Mouse (Mus musculus): ENCODE measurements around the gene Bcar3.
A peak's percentile ranks its signal among the peaks of the same experiment; 100 is the strongest.

Bcar3 gene

DNA sequence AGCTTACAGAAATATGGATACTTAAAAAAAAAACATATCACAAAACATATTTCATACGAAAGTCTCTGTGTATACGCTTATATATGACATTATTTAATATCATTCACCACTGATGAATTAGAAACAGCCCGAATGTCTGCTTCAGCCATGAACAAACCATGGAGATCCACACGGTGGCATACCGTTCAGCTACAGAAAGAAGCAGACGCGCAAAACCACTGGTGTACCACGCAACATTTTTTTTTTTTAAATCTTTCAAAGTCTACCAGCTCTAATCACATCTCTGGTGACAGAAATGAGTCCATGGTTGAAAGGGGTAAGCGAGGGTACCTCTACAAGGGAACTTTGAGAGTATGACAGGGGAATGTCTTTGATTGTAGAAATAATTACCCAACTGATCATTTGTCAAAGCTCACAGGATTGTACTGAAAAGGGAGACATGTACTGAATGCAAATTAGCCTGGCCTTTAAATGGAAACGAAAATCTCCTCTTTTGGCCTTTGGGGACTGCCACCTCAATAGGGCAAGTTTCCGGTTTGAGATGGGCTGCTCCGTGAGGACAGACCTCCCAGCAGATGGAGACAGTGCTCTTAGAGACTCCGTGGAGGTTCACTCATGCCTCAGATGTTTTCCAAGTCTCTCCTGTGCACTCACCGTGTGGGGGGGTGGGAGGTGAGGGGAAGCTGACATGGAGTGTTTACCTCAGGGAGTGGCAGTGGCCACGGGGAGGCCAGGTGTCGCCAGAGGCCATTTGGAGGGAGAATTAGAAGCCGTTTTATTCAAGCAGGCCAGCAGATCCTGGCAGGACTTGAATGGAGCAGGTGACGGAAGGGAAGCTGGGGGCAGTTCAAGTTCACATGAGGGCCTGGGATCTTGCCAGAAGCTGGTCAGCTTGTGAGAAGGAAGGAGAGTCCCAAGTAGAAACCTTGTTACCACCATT lies 168.3 kb downstream of the Bcar3 start:
- peak; percentile 77 for DNase-seq

DNA sequence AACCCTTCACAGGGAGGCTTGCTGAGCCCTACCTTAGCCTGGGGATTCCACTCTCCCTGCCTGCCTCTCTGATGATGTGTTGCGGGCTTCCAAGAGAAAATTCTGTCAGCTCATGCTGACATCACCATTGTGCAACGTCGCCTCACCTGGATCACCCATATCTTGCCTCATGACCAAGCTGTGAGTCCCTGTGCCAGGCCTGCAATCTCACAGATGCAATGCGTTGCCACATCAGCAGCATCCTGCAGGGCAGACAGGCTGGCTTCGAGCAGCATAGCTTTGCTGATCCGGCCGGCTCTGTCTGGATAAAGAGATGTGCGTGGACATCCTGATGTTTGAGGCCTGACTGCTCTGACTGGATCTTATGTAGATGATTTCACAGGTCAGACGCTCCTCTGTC lies 169.2 kb downstream of the Bcar3 start:
- DNase-seq = no peak

DNA sequence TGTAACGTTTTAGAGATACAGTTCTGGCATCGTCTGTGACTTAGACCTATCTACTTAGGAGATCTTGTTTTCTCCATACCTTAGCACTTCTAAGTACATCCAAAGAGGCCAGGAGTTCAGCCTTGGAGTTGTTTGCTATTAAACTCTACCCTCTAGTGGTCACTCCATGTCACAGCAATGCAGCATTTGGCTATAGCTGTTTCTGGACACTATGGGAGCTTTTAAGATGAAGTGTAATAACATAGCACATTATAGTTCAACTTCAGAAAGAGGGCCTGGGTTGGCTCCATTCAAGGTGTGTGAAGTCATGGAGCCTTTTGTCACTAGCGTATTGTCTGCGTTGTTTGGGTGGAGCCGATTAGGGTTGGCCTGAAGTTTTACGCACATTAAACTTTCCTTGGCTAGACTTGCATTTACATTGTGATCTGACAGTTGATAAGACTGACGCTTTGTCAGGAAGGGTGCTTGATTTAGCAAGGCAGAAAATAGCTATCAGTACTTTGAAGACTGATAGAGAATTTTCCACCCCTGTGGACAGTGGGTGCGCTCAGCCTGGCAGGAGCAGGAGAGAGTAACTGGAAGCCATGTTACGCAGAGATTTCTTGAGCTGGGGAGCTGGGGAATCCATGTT lies 172.3 kb downstream of the Bcar3 start:
- peak; percentile 44 for DNase-seq

DNA sequence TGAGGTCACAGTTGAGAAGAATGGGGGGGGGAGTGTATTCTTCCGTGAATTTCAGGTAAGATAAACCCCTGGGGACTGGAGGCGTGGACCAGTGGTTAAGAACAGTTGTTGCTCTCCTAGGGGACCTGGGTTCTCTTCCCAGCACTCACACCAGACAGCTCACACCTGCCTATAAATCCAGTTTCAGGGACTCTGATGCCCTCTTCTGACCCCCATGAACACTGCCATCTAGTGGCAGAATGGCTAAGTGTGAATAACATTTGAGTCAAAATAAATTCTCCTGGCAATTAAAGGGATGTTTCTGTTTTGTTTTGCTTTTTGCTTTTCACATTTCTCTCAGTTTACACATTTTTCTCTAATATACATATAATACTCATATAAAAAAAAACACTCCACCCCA lies 174.0 kb downstream of the Bcar3 start:
- DNase-seq = no peak

DNA sequence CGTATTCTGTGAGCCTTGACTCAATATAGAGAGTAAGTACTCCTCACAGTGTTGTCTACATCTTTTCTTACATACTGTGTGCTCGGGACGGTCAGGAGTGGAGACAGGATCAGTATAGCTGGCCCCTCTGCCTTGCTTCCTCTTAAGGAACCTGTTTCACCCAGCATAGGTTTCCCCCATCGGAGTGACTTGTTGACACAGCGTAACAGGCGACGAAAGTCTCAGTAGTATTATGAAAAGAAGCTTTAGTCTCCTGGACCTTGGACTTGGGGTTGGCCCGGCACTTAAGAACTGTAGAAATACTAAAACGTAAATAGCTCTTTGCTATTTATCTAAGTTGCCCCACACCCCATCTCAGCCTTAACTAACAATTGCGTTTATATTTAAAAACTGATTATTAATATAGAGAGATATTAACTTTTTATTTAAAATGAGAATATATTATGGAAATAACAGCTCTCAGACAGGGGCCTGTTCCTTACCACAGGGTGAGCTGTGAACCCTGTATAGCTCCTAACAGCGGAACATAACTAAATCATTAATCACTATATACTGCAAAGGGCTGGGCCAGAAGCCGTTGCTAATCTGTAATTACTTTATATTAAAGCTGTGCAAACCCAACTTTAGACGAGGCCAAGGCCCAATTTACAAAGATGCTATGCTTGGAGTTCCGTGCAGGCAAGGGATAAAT lies 176.5 kb downstream of the Bcar3 start:
- no peak for DNase-seq

DNA sequence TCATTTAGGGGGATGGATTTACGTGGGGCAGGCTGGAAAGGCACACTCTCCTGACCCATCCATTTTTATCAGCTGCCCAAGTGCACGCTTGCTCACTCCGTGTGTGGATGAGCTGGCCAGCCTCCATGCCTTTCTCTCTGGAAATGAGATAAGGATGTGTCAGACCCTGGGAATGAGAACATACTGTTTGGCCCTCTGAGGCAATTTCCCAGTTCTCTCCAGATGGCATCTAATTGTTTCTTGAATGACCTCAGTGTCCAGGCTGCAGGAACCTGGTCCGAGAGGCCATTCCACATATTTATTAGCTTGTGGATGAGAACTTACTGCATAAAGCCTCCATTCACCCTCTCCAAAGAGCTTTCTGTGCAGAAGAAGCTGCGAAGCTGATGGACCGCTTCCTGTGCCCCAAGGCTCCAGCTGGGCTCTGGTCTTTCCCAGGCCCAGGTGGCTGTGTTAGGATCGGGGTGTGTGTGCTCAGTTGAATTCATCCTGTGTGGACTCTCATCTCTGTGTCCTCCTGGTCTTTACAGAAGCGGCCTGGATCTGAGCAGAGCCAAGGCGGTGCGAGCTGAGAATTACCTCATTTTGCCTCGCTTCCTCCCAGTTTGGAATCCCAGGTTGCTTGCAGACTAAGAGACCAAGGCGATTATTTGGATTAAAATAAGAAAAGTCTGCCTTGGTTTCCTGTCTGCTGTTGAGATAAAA lies 177.2 kb downstream of the Bcar3 start:
- DNase-seq = no peak

DNA sequence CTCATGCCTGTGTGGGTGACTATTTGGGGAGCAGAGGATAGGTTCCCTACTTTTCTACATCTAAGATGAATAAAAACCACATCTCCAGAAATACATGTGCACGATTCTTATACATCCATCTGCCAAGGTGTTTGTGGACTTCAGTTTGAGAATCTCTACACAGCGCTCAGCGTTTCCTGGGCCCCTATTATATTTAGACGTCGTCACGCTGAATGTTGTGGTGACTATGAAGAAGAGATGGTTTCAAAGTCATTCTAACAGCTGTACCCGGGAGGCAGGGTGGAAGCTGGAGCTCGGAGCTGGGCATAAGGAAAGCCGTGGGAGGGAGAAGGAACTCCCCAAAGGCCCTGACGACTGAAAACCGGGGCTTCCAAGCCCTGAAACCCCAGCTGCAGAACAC lies 178.5 kb downstream of the Bcar3 start:
- no peak for DNase-seq

DNA sequence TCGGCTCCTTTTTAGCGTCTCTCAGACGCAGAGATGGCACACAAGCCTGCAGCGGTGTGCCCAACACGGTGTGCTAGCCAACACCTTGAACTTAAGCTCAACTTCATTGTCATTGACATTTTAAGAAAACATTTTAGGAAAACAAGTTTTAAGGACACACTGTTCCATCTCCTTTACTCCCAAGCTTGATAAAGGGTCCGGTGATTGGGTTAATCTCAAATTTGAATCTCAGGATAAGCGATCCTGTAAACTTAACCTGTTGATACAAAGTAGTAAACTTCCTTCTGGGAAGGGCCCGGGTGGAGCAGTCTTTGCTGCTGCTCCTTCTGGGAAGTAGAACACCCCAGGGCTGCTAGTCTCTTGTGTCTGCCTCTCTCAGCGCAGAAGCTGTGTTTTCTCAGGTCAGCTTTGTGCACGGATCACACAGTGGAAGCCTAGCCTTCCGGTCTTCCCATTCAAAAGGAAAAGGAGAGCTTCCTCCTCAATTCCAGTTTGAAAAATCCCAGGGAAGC lies 179.6 kb downstream of the Bcar3 start:
- DNase-seq = no peak

DNA sequence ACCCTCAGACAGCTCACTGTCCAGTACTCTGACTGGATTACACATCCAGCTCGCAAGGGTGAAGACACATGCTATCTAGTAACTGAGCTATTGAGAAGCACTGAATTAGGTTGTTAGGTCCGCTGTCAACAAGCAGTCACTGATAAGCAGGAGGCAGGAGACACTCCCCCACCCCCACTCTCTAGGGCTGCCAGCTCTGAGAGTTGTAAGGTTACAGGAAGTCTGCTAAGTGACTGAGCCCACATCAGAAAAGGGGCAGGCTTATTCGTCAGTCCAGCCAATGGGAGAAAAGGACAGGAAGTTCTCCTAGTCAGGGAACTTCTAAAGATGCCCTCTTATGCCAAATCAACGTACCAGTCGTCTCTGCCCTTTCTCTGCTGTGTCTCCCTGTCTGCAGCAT lies 180.1 kb downstream of the Bcar3 start:
- DNase-seq = no peak

DNA sequence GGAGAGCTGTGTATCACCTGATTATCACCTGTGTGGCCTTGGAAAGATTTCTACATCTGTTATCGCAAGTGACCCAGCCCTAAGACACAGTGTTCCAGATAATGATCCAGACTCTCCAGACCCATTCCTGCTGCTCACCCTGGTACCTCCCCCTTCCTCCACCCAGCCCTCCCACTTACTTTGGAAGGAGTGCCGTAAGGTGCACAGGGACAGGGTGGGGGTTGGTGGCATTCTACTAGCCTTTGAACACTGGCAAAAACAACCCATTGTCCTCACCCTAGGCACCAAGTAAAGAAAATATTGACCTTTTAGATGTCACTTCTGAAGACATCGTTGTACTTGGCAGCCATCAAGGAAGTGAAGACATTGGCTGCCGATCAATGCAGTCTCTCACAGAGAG lies 180.9 kb downstream of the Bcar3 start:
- DNase-seq = no peak

DNA sequence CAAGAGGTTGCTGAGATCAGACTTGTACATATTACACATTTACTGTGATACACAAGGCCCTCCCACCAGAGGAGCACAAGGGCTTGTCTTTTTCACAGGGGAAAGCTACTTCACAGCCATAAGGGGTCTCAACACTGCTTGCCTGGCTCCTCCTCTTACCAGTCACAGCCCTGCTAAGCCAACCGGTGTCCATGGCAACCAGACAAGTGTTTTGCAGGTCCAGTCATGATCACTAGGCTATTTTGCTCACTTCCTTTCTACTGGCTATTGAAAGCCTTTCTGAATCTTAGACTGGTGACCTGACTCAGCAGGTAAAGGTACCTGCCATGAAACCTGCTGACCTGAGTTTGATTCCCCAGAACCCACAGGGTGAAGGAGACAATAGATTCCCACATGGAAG lies 181.8 kb downstream of the Bcar3 start:
- DNase-seq = no peak

DNA sequence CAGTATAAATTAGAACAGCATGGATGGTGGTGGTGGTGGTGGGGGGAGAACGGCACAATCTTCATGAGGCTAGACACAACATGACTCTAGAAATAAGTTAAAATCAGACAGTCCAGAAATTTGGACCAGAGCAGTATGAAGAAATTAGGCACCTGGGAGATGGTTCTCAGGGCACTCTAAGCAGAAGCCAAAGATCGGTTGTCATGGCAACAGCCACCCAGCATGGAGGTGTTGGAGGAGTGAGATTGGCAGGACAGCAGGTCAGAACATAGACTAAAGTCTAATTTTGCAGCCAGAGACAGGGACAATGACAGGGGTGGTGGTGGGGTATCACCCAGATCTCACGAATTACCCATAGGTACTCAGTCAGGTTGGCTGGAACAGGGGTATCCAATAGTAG lies 182.7 kb downstream of the Bcar3 start:
- DNase-seq = no peak

DNA sequence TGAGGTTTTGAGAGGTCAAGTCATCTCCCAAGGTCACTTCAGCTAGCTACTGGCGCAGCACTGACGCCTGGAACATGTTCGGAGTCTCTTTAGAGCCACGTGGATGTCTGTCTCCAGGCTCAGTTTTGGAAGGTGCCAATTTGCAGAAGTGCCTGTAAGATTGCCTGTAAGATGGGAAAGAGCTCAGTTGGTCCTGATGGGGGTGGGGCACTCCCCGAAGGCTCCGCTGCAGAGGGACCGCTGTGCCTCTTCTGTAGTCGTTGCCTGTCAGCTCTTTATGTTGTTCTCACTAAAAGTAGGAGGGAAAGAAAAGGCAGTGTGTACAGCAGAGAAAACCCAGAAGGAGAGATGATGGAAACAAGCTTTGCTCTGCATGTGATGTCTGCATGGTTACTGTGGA lies 183.6 kb downstream of the Bcar3 start:
- no peak for DNase-seq

DNA sequence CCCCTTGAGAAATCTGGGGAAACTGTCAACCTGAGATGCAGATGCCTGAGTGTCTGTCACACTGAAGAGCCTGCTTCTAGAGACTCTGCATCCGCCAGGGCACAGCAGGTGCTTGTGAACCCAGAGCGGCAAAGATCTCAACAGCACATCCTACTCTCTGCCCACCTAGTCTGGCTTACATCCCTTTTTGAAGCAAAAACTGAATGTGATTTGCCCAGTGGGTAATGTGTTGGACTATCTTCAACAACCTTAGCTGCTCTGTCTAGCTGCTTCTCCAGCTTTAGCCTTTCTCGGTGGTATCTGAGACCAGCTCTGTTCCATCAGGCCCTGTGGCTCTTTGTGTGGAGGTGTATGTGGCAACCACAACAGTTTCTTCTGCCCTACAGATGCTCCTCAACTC lies 184.8 kb downstream of the Bcar3 start:
- no peak for DNase-seq

DNA sequence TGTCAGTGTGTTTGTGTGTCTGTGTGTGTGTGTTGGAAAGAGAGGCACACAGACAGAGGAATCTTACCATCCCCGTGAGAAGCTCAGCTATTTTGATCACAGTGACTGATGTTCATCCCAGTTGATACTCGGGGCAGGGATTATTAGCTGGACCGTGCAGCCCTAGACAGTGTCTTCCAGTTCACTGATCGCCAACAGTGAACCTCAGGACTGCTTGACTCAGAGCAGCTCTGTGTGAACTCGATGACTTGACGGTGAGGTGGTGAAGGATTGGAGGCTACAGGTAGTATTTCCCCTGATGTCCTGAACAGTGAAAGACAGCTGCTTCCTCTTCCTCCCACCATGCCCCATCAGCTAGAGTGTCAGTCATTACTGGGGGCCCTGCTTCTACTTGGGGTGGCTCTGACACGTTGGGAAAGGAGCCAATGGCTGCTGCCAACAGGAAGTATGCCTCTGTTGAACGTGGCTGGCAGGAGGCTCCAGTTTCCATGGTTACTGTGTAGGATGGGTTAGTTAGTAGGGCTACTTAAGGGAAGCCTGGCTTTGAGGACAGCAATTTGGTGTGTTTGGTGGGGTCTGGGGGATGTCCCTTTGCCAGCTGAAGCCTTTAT lies 186.2 kb downstream of the Bcar3 start:
- no peak for DNase-seq

DNA sequence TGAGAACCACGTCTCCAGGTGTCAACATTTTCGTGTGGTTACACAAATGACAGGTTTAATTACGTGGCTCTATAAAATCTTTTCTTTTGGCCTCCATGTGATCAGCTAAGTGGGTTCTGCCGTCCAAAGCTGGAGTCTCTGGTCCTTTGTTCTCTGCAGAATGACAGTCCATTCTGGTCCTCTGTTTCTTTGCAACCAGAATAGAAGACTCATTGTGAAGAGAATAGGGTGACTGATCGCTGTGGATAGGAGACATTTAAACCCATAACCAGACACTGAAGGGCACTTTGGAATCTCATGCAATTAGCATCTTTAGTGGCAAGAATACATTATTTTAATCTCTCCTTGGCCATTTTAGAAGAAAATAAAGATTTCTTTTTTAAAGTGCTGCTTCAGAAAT lies 187.1 kb downstream of the Bcar3 start:
- no peak for DNase-seq

DNA sequence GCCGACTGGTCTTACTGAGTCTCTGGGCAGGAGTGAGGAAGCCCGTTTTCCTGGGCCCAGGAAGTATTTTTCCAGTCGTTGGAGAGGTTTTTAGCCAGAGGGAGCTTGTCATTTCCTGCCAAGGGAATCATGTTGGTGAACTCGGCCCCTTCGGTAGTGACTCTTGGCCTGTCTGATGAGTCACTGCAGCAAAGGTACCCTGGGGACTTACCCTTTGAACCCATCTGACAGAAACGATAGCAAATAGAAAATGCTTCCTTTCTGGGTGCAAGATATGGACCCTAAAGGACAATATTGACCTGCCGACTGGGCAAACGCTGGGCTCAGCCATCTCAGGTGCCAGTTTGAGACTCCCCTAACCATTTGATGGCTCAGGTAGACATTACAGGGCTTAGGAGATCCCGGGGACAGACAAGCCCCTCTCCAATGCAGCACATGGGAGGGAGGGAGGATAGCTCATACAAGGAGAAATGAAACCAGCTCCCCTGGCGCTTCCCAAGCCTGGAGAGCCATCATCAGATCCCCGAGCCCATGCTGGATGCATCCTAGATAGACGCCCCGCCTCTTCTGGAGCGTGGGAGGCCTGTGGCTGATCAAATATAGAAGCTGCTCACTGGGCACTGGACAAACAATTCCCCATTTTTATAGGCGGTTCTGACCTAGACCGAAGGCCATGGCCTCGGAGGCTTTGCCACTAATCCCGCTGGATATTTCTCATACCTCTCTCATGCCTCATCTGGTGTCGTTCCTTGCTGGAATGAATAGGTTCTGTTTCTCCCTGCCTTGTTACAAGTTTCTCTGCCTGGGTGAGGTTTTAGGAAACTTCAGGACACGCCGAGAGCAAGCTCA lies 188.2 kb downstream of the Bcar3 start:
- no peak for DNase-seq

DNA sequence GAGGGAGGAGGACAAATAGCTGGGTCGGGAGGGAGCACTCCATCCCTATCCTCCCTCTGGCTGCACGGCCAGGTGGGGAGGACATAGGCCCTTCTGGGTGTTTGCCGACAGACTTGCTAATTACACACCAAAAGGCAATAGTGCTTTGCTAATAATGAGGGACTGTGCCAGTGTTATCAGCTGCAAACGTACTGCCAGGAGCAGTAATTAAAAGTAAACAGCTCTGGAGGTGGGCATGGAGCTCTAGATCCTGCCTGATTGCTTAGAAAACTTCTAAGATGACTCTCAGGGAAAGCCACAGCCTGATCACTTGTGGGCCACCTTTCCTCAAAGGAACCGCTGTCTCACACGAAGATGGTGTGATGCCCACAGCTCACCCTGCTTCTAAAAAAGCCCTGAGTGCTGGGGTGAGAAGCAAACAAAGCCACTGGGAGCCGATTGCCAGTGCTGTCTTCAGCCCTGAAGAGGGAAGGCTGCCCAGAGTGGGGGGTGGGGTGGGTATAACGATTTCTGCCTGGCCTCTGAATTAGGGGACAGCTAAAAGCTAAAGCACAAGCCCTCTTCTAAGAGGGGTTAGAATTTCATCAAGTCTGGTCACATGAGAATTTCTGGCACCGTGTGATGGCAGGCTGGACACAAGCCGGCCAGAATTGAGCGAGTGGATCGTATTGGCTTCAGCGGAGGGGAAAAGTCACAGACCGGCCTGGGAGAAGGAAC lies 189.3 kb downstream of the Bcar3 start:
- no peak for DNase-seq

DNA sequence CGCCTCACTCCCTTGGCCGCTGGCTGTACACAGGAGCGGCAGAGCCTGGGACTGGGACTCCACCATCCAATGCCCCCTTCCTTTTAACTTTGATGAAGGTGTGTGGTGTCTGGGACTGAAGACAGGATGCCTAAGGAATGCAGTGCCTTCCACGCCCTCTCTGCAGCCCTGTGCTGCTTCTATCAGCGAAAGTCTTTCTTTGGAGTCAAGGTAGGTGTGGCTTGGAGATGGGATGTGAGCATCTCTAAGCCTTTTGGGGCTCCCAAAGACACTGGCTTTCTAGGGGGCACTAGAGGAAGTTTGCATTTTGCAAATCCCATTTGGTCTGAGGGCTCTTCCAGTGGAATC lies 189.8 kb downstream of the Bcar3 start:
- no peak for DNase-seq

DNA sequence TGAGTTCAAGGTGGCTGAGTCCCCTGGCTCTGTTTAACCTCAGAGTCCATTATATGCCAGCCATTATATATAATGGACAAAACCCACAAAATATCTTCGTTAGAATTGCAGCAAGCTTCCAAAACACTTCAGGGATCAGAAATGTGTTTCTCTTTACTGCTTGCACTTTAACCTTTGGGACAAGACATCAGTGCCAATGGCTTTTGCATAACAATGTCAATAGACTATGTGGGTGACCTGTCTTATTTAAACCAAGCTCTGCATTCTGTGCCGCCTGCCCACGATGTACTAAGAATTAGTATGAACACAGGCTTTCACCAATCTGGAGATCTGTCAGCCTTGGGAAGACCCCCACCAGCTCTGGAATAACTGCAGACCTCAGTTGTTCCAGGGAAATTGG lies 190.4 kb downstream of the Bcar3 start:
- DNase-seq = no peak

DNA sequence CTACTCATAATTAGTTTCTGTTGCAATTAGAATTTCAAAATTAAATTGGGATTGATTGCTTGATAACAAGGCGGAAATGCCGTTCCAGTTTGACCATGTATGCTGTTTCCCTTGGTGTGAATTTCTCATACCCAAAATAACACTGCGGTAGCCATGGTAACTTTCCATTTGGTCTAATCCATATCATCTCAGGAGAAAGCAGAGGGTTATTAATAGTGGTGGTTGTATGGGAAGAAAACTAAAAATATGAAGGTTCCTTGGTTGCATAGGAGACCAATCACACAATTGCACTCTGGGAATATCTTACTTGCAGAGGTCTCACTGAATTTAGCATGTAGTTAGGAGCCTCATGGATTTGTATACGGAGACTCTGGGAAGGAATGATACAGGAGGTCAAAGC lies 191.8 kb downstream of the Bcar3 start:
- DNase-seq = no peak

Data from kidney, adult 18-20 months (tissue).